Mouse (Mus musculus) ES-E14 (cell line): ENCODE measurements around the gene Lrp6. TPM values are rescaled to one million over a fixed set of nuclear protein-coding genes. Genes with fewer than 3 reads are reported as not detected.

ENCODE experiments used
- DNase-seq: peaks from one replicate; pipeline ENCODE4 v3.0.0-alpha.2; 2013; ENCODE audit warnings: low read depth, low spot score
- H3K27ac ChIP-seq: 2 replicates; pipeline ENCODE4 v1.5.1; 2012; ENCODE audit warnings: low read depth, mild to moderate bottlenecking, low read length, moderate library complexity, mixed read lengths; ENCODE audit not compliant: poor library complexity, insufficient read depth, severe bottlenecking
- H3K36me3 ChIP-seq: 2 replicates; pipeline ENCODE4 v1.6.1; 2012; ENCODE audit warnings: mild to moderate bottlenecking, low read length, moderate library complexity, mixed read lengths; ENCODE audit not compliant: control insufficient read depth, poor library complexity, insufficient read depth, severe bottlenecking
- H3K4me1 ChIP-seq, 2 experiments: fragments of 150-350 bp in 1 of 2; sonication (generic) in 1 of 2; 2 replicates each; pipeline ENCODE4 v1.6.1; 2012; ENCODE audit warnings: low read length in 2 of 2, mild to moderate bottlenecking in 1 of 2, mixed read lengths in 1 of 2; ENCODE audit not compliant: control insufficient read depth in 2 of 2, insufficient read depth in 2 of 2, poor library complexity in 1 of 2
- H3K4me3 ChIP-seq, 2 experiments: fragments of 150-350 bp in 1 of 2; sonication (generic) in 1 of 2; 2 replicates each; pipeline ENCODE4 v1.5.1; 2012; ENCODE audit warnings: low read length in 2 of 2, low read depth in 1 of 2, mild to moderate bottlenecking in 1 of 2, mixed read lengths in 1 of 2; ENCODE audit not compliant: insufficient read depth in 1 of 2, poor library complexity in 1 of 2, severe bottlenecking in 1 of 2
- H3K9ac ChIP-seq: 2 replicates; pipeline ENCODE4 v1.6.1; 2012; ENCODE audit warnings: low read depth, mild to moderate bottlenecking, low read length, mixed read lengths; ENCODE audit not compliant: poor library complexity, insufficient read depth, severe bottlenecking
- H3K9me3 ChIP-seq: fragments of 150-350 bp; sonication (generic); 2 replicates; pipeline ENCODE4 v1.6.1; 2012; ENCODE audit warnings: low read depth, mild to moderate bottlenecking, low read length; ENCODE audit not compliant: control insufficient read depth, insufficient read depth
- CHD2 ChIP-seq: IDR thresholded peaks from 2 replicates; pipeline ENCODE4 v1.6.1; 2014; ENCODE audit warnings: mild to moderate bottlenecking, low read depth, low read length, inconsistent platforms
- HCFC1 ChIP-seq: IDR thresholded peaks from 2 replicates; pipeline ENCODE4 v1.6.1; 2012; ENCODE audit warnings: low read length, inconsistent platforms, borderline replicate concordance; ENCODE audit not compliant: insufficient read depth
- MAFK ChIP-seq: IDR thresholded peaks from 2 replicates; pipeline ENCODE4 v1.6.1; 2014; ENCODE audit warnings: mild to moderate bottlenecking, low read depth, low read length, inconsistent platforms; ENCODE audit not compliant: insufficient read depth
- ZC3H11A ChIP-seq: IDR thresholded peaks from 2 replicates; pipeline ENCODE4 v1.6.1; 2012; ENCODE audit warnings: low read depth, mild to moderate bottlenecking, inconsistent platforms, low read length, borderline replicate concordance
- ZNF384 ChIP-seq: IDR thresholded peaks from 2 replicates; pipeline ENCODE4 v1.6.1; 2012; ENCODE audit warnings: low read depth, low read length, inconsistent platforms
- in situ Hi-C, 2 experiments: fragments of 600-800 bp; cut with MboI; formaldehyde crosslinking; loops; one replicate each; pipeline ENCODE4 v1.15.1; 2025; ENCODE audit warnings: low sequenced_read_pairs in 2 of 2, inconsistent platforms in 1 of 2; ENCODE audit not compliant: unreplicated experiment in 2 of 2
- total RNA-seq: library from RNA; depleted of rRNA; stranded (reverse); fragments of 300-350 nt; gene quantifications from 2 replicates; pipeline ENCODE4 v1.2.3, GENCODE M21; 2012

Lrp6 gene
- total RNA-seq, 1 experiment, result 46.8 TPM

DNA sequence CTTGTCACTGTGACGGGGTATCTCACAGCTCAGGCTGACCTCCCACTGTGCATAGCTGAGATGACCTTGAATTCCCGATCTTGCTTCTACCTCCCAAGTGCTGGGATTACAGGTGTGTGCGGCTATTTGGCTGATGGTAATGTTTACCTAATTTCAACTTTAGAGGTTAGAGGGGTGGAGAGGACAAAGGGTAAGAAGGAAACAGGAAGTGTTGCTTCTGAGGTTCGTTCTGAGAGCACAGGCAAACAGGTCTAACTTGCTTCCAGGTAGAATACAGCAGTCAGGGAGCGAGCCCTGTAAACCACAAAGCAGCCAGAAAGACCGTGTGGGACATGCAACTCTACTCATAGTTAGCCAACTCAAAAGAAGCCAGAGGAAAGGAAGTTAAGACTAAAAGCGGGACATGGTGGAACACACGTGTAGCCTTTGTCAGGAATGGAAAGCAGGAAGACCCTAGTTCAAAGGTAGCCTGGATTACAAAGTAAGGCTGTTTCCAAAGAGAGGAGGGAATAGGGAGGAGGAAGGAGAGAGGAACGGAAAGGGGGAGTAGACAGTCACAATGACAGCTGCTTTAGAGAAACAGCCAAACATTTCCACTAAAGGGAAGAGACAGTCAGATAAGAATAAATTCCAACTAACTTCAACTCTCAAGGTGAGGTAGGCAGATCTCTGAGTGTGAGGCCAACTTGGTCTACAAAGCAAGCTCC lies 123.4 kb downstream of the Lrp6 start:
- H3K27ac ChIP-seq, result no peak overlapping the region
- no peak overlapping the region for H3K4me3 ChIP-seq
- H3K4me1 ChIP-seq, result no peaks in the 10 kb centered on the region
- no peaks in the 10 kb centered on the region for H3K9me3 ChIP-seq
- no peak for DNase-seq
- H3K9ac ChIP-seq, result no peak overlapping the region
- in situ Hi-C loops, result loop anchor here in 1 of 2 experiments (25.0 kb wide), 1 partner anchor 169 kb away; no protein-coding TSS in a partner anchor
- H3K36me3 ChIP-seq, result peaks cover 2% of the 10 kb centered on the region; the same call in 1 of the 2 replicates
- TF ChIP-seq HCFC1 (no peak), ZC3H11A (no peak), MAFK (no peak), CHD2 (no peak)

DNA sequence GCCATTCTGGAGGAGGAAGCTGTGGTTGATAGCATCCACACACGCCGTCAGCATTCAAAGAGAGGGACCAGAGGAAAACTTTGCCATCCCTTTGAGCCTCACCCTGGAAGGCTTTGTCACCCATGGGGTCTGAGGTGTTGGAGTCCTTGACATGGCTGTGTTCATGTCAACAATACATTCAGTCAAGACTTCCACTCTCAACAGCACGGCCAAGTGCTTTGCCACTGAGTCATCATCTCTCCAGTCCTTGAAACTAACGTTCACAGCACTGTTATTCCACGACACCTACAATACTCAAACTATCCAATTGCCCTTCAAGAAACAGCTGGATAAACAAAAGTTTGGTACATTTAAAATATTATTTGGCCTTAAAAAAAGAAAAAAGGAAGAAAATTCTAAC lies 124.5 kb downstream of the Lrp6 start:
- Histone ChIP-seq H3K36me3 (peaks cover 2% of the 10 kb centered on the region; the same call in 1 of the 2 replicates), H3K4me3 (no peak overlapping the region), H3K27ac (no peak overlapping the region), H3K4me1 (no peaks in the 10 kb centered on the region), H3K9ac (no peak overlapping the region), H3K9me3 (no peaks in the 10 kb centered on the region)
- in situ Hi-C loops, result loop anchor here in 1 of 2 experiments (25.0 kb wide), 1 partner anchor 170 kb away; no protein-coding TSS in a partner anchor
- no peak for DNase-seq
- TF ChIP-seq CHD2, result no peak
- TF ChIP-seq HCFC1, result no peak
- no peak for TF ChIP-seq MAFK
- no peak for TF ChIP-seq ZC3H11A
- TF ChIP-seq ZNF384, result no peak

DNA sequence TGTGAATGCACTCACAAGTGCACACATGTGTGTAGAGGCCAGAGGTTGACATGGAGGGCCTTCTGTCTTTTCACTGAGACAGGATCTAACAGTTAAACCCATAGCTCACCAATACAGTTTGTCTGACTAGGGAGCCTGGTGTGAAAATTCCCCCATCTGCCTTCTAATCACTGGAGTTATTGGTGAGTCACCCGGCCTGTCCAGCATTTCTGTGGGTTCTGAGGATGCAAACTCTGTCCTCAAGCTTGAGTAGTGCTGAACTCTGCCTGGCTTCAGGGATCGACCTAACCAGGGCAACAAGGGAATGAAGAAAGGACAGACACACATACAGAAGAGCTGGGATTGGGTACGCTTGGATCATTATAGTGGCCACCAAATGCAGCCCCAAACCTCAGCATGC lies 125.0 kb downstream of the Lrp6 start:
- Histone ChIP-seq H3K9ac (no peak overlapping the region), H3K4me3 (no peak overlapping the region), H3K27ac (no peak overlapping the region), H3K9me3 (no peaks in the 10 kb centered on the region), H3K4me1 (no peaks in the 10 kb centered on the region), H3K36me3 (peaks cover 2% of the 10 kb centered on the region; the same call in 1 of the 2 replicates)
- no peak for DNase-seq
- in situ Hi-C loops, result loop anchor here in 1 of 2 experiments (25.0 kb wide), 1 partner anchor 171 kb away; no protein-coding TSS in a partner anchor
- TF ChIP-seq ZNF384 (no peak), ZC3H11A (no peak), CHD2 (no peak), MAFK (no peak), HCFC1 (no peak)

DNA sequence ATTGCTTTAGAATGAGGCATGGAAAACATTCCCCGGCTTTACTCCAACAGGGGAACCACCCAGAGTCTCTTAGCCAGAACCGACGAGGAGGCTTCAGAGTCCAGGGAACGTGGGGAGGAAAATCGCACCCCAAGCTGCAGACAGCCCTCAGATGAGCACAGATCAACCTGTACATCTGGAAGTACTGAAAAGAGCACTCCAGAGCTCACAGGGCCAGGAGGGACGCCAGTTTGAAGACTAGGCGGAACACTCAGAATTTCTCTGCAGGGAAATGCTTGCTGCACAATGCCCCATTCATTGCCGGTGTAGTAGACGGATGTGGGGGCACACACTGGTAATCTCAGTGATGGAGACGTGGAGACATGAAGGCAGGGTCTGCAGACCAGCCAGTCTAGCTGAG lies 126.7 kb downstream of the Lrp6 start:
- no peaks in the 10 kb centered on the region for H3K4me1 ChIP-seq
- DNase-seq, result no peak
- no peak for TF ChIP-seq MAFK
- H3K9ac ChIP-seq, result no peak overlapping the region
- H3K4me3 ChIP-seq, result peak overlapping the region in 1 of 2 experiments; percentile 6; a peak in 1 of 4 replicates
- no peak overlapping the region for H3K27ac ChIP-seq
- H3K36me3 ChIP-seq, result peaks cover 2% of the 10 kb centered on the region; the same call in 1 of the 2 replicates
- no peaks in the 10 kb centered on the region for H3K9me3 ChIP-seq
- in situ Hi-C loops, result loop anchor here in 1 of 2 experiments (25.0 kb wide), 1 partner anchor 172 kb away; no protein-coding TSS in a partner anchor
